Mouse (Mus musculus): Measurements from ENCODE around the gene Cdkn1b.
A peak's percentile ranks its signal among the peaks of the same experiment; 100 is the strongest.

Cdkn1b gene

GRCm38 (mm10) chr6:134920190-134921013, at the start of gene Cdkn1b:
Gene Cdkn1b (plus strand): TSS chr6:134920401.
- peak; percentile 98 for DNase-seq (ENCODE audit: low read depth, low spot score)

- DNase-seq (ENCODE audit: low read depth, low spot score): no peak
Observed at GRCm38 (mm10) chr6:134870887-134871286, 49.3 kb upstream of the Cdkn1b start.

GRCm38 (mm10) chr6:134872236-134872635, 48.0 kb upstream of the Cdkn1b start:
- DNase-seq (ENCODE audit: low read depth, low spot score): no peak

- DNase-seq (ENCODE audit: low read depth, low spot score): no peak
Observed at GRCm38 (mm10) chr6:134873018-134873417, 47.2 kb upstream of the Cdkn1b start.

- peak; percentile 50 for DNase-seq (ENCODE audit: low read depth, low spot score)
Observed at GRCm38 (mm10) chr6:134876795-134877194, 43.4 kb upstream of the Cdkn1b start.

- DNase-seq (ENCODE audit: low read depth, low spot score): no peak
Observed at GRCm38 (mm10) chr6:134877276-134877675, 42.9 kb upstream of the Cdkn1b start.

- DNase-seq (ENCODE audit: low read depth, low spot score): peak; percentile 87
Observed at GRCm38 (mm10) chr6:134877892-134878291, 42.3 kb upstream of the Cdkn1b start.

GRCm38 (mm10) chr6:134879556-134879955, 40.6 kb upstream of the Cdkn1b start:
- no peak for DNase-seq (ENCODE audit: low read depth, low spot score)

GRCm38 (mm10) chr6:134880046-134880445, 40.2 kb upstream of the Cdkn1b start:
- no peak for DNase-seq (ENCODE audit: low read depth, low spot score)

- DNase-seq (ENCODE audit: low read depth, low spot score): no peak
Observed at GRCm38 (mm10) chr6:134883661-134884060, 36.5 kb upstream of the Cdkn1b start.

GRCm38 (mm10) chr6:134885515-134885914, 34.7 kb upstream of the Cdkn1b start:
- no peak for DNase-seq (ENCODE audit: low read depth, low spot score)

GRCm38 (mm10) chr6:134886475-134886874, 33.7 kb upstream of the Cdkn1b start:
- DNase-seq (ENCODE audit: low read depth, low spot score): peak; percentile 58

GRCm38 (mm10) chr6:134887008-134887407, 33.2 kb upstream of the Cdkn1b start:
- peak; percentile 71 for DNase-seq (ENCODE audit: low read depth, low spot score)

- DNase-seq (ENCODE audit: low read depth, low spot score): peak; percentile 99
Observed at GRCm38 (mm10) chr6:134887711-134888449, 32.3 kb upstream of the Cdkn1b start.

- peak; percentile 86 for DNase-seq (ENCODE audit: low read depth, low spot score)
Observed at GRCm38 (mm10) chr6:134888563-134889017, 31.6 kb upstream of the Cdkn1b start.

- DNase-seq (ENCODE audit: low read depth, low spot score): no peak
Observed at GRCm38 (mm10) chr6:134889763-134890162, 30.4 kb upstream of the Cdkn1b start.

- no peak for DNase-seq (ENCODE audit: low read depth, low spot score)
Observed at GRCm38 (mm10) chr6:134890436-134890835, 29.8 kb upstream of the Cdkn1b start.

GRCm38 (mm10) chr6:134896570-134897436, 23.4 kb upstream of the Cdkn1b start:
- DNase-seq (ENCODE audit: low read depth, low spot score): no peak

GRCm38 (mm10) chr6:134897443-134898094, 22.6 kb upstream of the Cdkn1b start:
- peak; percentile 95 for DNase-seq (ENCODE audit: low read depth, low spot score)

- peak; percentile 97 for DNase-seq (ENCODE audit: low read depth, low spot score)
Observed at GRCm38 (mm10) chr6:134898095-134898965, 21.9 kb upstream of the Cdkn1b start, which contains the start of gene Gpr19. Gene Gpr19 (minus strand): TSS chr6:134898578.
